Comparison of ENCODE assay signal across 8 mouse cellular contexts in genomic region chr14:32825426-32826032, GRCm38 (mm10). TPM values are rescaled to one million over a fixed set of nuclear protein-coding genes. Genes with fewer than 3 reads are reported as not detected.
DNase-seq lines count a peak whose midpoint lies in the region; ATAC-seq and TF ChIP-seq lines count a peak whose summit lies in the region.

No protein-coding gene starts in this region.

- intact Hi-C loops in left cerebral cortex, postnatal 4 days (cut with DNase I) = no loop called here

- no peaks in the 10 kb centered on the region for H3K9me3 ChIP-seq in forebrain, embryonic 16.5 days (ENCODE audit: control insufficient read depth, low read length)
- H3K9me3 ChIP-seq in hindbrain, embryonic 12.5 days (replicated peaks) = 0 out of 2 replicates have a peak, but pooled peaks cover 2% of the 10 kb centered on the region
- no peaks in the 10 kb centered on the region; the same call in 1 of the 2 replicates for H3K9me3 ChIP-seq in limb, embryonic 13.5 days
- H3K9me3 ChIP-seq in neural tube, embryonic 13.5 days = peaks cover 5% of the 10 kb centered on the region; the same call in 1 of the 2 replicates

- 0 out of 2 replicates have a peak overlapping the region, but pooled peaks have one; percentile 20 for H3K4me2 ChIP-seq in forebrain, embryonic 16.5 days (ENCODE audit: low read length)
- peak overlapping the region; percentile 23 for H3K4me2 ChIP-seq in hindbrain, embryonic 12.5 days (replicated peaks)
- peak overlapping the region; percentile 48 for H3K4me2 ChIP-seq in limb, embryonic 13.5 days (replicated peaks)
- peak overlapping the region; percentile 31; the same call in 1 of the 2 replicates for H3K4me2 ChIP-seq in neural tube, embryonic 13.5 days

- no peak overlapping the region for H3K9ac ChIP-seq in forebrain, embryonic 16.5 days (replicated peaks; ENCODE audit: low read depth, low read length)
- H3K9ac ChIP-seq in hindbrain, embryonic 12.5 days = no peak overlapping the region
- no peak overlapping the region for H3K9ac ChIP-seq in limb, embryonic 13.5 days
- no peak overlapping the region for H3K9ac ChIP-seq in neural tube, embryonic 13.5 days

- no peak overlapping the region for H3K27ac ChIP-seq in forebrain, embryonic 16.5 days (ENCODE audit: low read length)
- H3K27ac ChIP-seq in hindbrain, embryonic 12.5 days = no peak overlapping the region
- no peak overlapping the region; the same call in 1 of the 2 replicates for H3K27ac ChIP-seq in limb, embryonic 13.5 days
- no peak overlapping the region for H3K27ac ChIP-seq in neural tube, embryonic 13.5 days (replicated peaks)
- no peak overlapping the region for H3K27ac ChIP-seq in thymus, adult 2 months (ENCODE audit: control insufficient read depth, insufficient read depth, low read length)

- H3K4me3 ChIP-seq in forebrain, embryonic 16.5 days (replicated peaks; ENCODE audit: low read length) = no peak overlapping the region
- no peak overlapping the region for H3K4me3 ChIP-seq in hindbrain, embryonic 12.5 days
- H3K4me3 ChIP-seq in limb, embryonic 13.5 days = peak overlapping the region; percentile 7; the same call in 1 of the 2 replicates
- H3K4me3 ChIP-seq in neural tube, embryonic 13.5 days = no peak overlapping the region
- no peak overlapping the region for H3K4me3 ChIP-seq in thymus, adult 2 months (ENCODE audit: control insufficient read depth, insufficient read depth, low read length)

- H3K4me1 ChIP-seq in forebrain, embryonic 16.5 days (replicated peaks; ENCODE audit: control insufficient read depth, insufficient read depth, low read length) = peaks cover 4% of the 10 kb centered on the region; the same call in 1 of the 2 replicates
- peaks cover 18% of the 10 kb centered on the region for H3K4me1 ChIP-seq in hindbrain, embryonic 12.5 days
- peaks cover 31% of the 10 kb centered on the region for H3K4me1 ChIP-seq in limb, embryonic 13.5 days
- peaks cover 20% of the 10 kb centered on the region for H3K4me1 ChIP-seq in neural tube, embryonic 13.5 days (replicated peaks)
- no peaks in the 10 kb centered on the region for H3K4me1 ChIP-seq in thymus, adult 2 months (replicated peaks; ENCODE audit: control insufficient read depth, insufficient read depth, low read length)

- no peaks in the 10 kb centered on the region for H3K36me3 ChIP-seq in forebrain, embryonic 16.5 days (ENCODE audit: control insufficient read depth, insufficient read depth)
- no peaks in the 10 kb centered on the region for H3K36me3 ChIP-seq in hindbrain, embryonic 12.5 days
- H3K36me3 ChIP-seq in limb, embryonic 13.5 days = no peaks in the 10 kb centered on the region
- no peaks in the 10 kb centered on the region for H3K36me3 ChIP-seq in neural tube, embryonic 13.5 days
- no peaks in the 10 kb centered on the region for H3K36me3 ChIP-seq in thymus, adult 2 months (ENCODE audit: control insufficient read depth, insufficient read depth, low read length)

- ATAC-seq in forebrain, embryonic 16.5 days = peak; percentile 26; the same call in 1 of the 2 replicates
- ATAC-seq in hindbrain, embryonic 12.5 days (ENCODE audit: low FRiP score) = peak; percentile 54; the same call in 1 of the 2 replicates
- peak; percentile 80 for ATAC-seq in limb, embryonic 13.5 days (ENCODE audit: low FRiP score, low read depth)
- peak; percentile 60; the same call in 1 of the 2 replicates for ATAC-seq in neural tube, embryonic 13.5 days (ENCODE audit: low read depth)

- peak; percentile 53 for DNase-seq in brain, embryonic 14.5 days (ENCODE audit: low read depth)
- DNase-seq in layer of hippocampus, adult 18-20 months (ENCODE audit: low spot score in 2 of 2) = no peak
- no peak for DNase-seq in left cerebral cortex, postnatal 4 days
- DNase-seq in thymus, adult 2 months = no peak

- no peak for TF ChIP-seq POLR2A in brain, embryonic 14.5 days (IDR thresholded peaks at IDR 0.05; ENCODE audit: borderline replicate concordance, extremely low read depth, insufficient read depth, insufficient read length, poor library complexity, severe bottlenecking)
- TF ChIP-seq POLR2A in thymus, adult 2 months (IDR thresholded peaks at IDR 0.05; ENCODE audit: control insufficient read depth, extremely low read depth, insufficient read depth, low read length, poor library complexity) = no peak

- H3K27me3 ChIP-seq in forebrain, embryonic 16.5 days (replicated peaks; ENCODE audit: control insufficient read depth, insufficient read depth, low read length) = no peaks in the 10 kb centered on the region
- H3K27me3 ChIP-seq in hindbrain, embryonic 12.5 days = no peaks in the 10 kb centered on the region
- no peaks in the 10 kb centered on the region for H3K27me3 ChIP-seq in limb, embryonic 13.5 days
- H3K27me3 ChIP-seq in neural tube, embryonic 13.5 days = no peaks in the 10 kb centered on the region
- H3K27me3 ChIP-seq in thymus, adult 2 months (ENCODE audit: control insufficient read depth, insufficient read depth, low read length) = no peaks in the 10 kb centered on the region

- TF ChIP-seq CTCF in brain, embryonic 14.5 days (IDR thresholded peaks at IDR 0.05; ENCODE audit: borderline replicate concordance, extremely low read depth, insufficient read depth, insufficient read length) = no peak
- TF ChIP-seq CTCF in thymus, adult 2 months (IDR thresholded peaks at IDR 0.05; ENCODE audit: borderline replicate concordance, control insufficient read depth, extremely low read depth, insufficient read depth, low read length, poor library complexity) = no peak

- whole genome bisulfite sequencing in forebrain, embryonic 16.5 days = 8% methylated on average over 11 of the region's 11 CpGs
- 9% methylated on average over 11 of the region's 11 CpGs for WGBS in hindbrain, embryonic 12.5 days
- 4% methylated on average over 11 of the region's 11 CpGs for WGBS in limb, embryonic 13.5 days
- WGBS in neural tube, embryonic 13.5 days = 7% methylated on average over 11 of the region's 11 CpGs
- WGBS in thymus, adult 2 months = 45% methylated on average over 11 of the region's 11 CpGs

RNA-seq across cellular contexts. Expression of gene Fam170b, which starts 8.2 kb away (rescaled TPM):
- polyA plus RNA-seq in brain, embryonic 14.5 days (2012; rRNA removed) = not detected in 2 replicates
- polyA plus RNA-seq in forebrain, embryonic 16.5 days (2015; fragmentation: Nextera tagmentation; extraction: Ambion mirVana) = not detected in 2 replicates
- polyA plus RNA-seq in hindbrain, embryonic 12.5 days (2016; fragmentation: Nextera tagmentation; extraction: Ambion mirVana) = not detected in 2 replicates
- not detected in 2 replicates for polyA plus RNA-seq in limb, embryonic 13.5 days (2015; fragmentation: Nextera tagmentation; extraction: Ambion mirVana)
- 0.10 TPM in 1 of 2 replicates, not detected in the other for polyA plus RNA-seq in neural tube, embryonic 13.5 days (2015; fragmentation: Nextera tagmentation; extraction: Ambion mirVana)
- total RNA-seq in layer of hippocampus, adult 18-20 months (2021) = not detected
- total RNA-seq in left cerebral cortex, postnatal 4 days (2021) = not detected
- not detected in 2 replicates for polyA plus RNA-seq in thymus, adult 2 months (2012; rRNA removed)

RNA-seq across cellular contexts. Expression of gene Vstm4, which starts 31.0 kb away (rescaled TPM):
- 3.7 and 6.0 TPM in 2 replicates for polyA plus RNA-seq in brain, embryonic 14.5 days (2012; rRNA removed)
- polyA plus RNA-seq in forebrain, embryonic 16.5 days (2015; fragmentation: Nextera tagmentation; extraction: Ambion mirVana) = 6.4 and 8.8 TPM in 2 replicates
- 7.3 and 8.2 TPM in 2 replicates for polyA plus RNA-seq in hindbrain, embryonic 12.5 days (2016; fragmentation: Nextera tagmentation; extraction: Ambion mirVana)
- 16.2 and 17.1 TPM in 2 replicates for polyA plus RNA-seq in limb, embryonic 13.5 days (2015; fragmentation: Nextera tagmentation; extraction: Ambion mirVana)
- 12.2 and 12.4 TPM in 2 replicates for polyA plus RNA-seq in neural tube, embryonic 13.5 days (2015; fragmentation: Nextera tagmentation; extraction: Ambion mirVana)
- total RNA-seq in layer of hippocampus, adult 18-20 months (2021) = 1 to 10 TPM; 3.6 to 4.3 TPM
- total RNA-seq in left cerebral cortex, postnatal 4 days (2021) = 1 to 10 TPM; 4.5 to 5.0 TPM
- polyA plus RNA-seq in thymus, adult 2 months (2012; rRNA removed) = 1.2 and 1.8 TPM in 2 replicates

RNA-seq across cellular contexts. Expression of gene Tmem273, which starts 39.8 kb away (rescaled TPM):
- 0.38 and 0.62 TPM in 2 replicates for polyA plus RNA-seq in brain, embryonic 14.5 days (2012; rRNA removed)
- polyA plus RNA-seq in forebrain, embryonic 16.5 days (2015; fragmentation: Nextera tagmentation; extraction: Ambion mirVana) = 0.19 and 0.78 TPM in 2 replicates
- 0.30 and 0.47 TPM in 2 replicates for polyA plus RNA-seq in hindbrain, embryonic 12.5 days (2016; fragmentation: Nextera tagmentation; extraction: Ambion mirVana)
- polyA plus RNA-seq in limb, embryonic 13.5 days (2015; fragmentation: Nextera tagmentation; extraction: Ambion mirVana) = 0.43 and 0.45 TPM in 2 replicates
- polyA plus RNA-seq in neural tube, embryonic 13.5 days (2015; fragmentation: Nextera tagmentation; extraction: Ambion mirVana) = 0.55 and 0.87 TPM in 2 replicates
- total RNA-seq in layer of hippocampus, adult 18-20 months (2021) = under 1 TPM; 0.57 to 0.71 TPM
- not detected for total RNA-seq in left cerebral cortex, postnatal 4 days (2021)
- polyA plus RNA-seq in thymus, adult 2 months (2012; rRNA removed) = 1.4 and 1.6 TPM in 2 replicates

Comparison
In these comparisons a context has a peak if more than half of its experiments do, and no peak if none do; other contexts are left out.
1. ATAC-seq: peak in every context shown above with its lines; median percentile 80 in limb, embryonic 13.5 days; 60 in neural tube, embryonic 13.5 days; 54 in hindbrain, embryonic 12.5 days; 26 in forebrain, embryonic 16.5 days.